Mouse (Mus musculus) hindbrain, embryonic 12.5 days (tissue): ENCODE results near the gene Akap11. TPM values are rescaled to one million over a fixed set of nuclear protein-coding genes. Genes with fewer than 3 reads are reported as not detected.

ENCODE experiments used
- ATAC-seq: fragments of 200-750 bp; cut with Nextera tagmentation; 2 replicates; pipeline ENCODE4 v1.8.0; 2017; ENCODE audit warnings: moderate TSS enrichment; ENCODE audit not compliant: low FRiP score
- H3K27ac ChIP-seq: fragments of 300-500 bp; sonication (generic); 2 replicates; pipeline ENCODE4 v1.5.1; 2016; ENCODE audit warnings: mild to moderate bottlenecking
- H3K27me3 ChIP-seq: fragments of 300-500 bp; sonication (generic); 2 replicates; pipeline ENCODE4 v1.6.1; 2016; ENCODE audit warnings: mild to moderate bottlenecking
- H3K36me3 ChIP-seq: fragments of 300-500 bp; sonication (generic); 2 replicates; pipeline ENCODE4 v1.6.1; 2016; ENCODE audit warnings: mild to moderate bottlenecking
- H3K4me1 ChIP-seq: fragments of 300-500 bp; sonication (generic); 2 replicates; pipeline ENCODE4 v1.6.1; 2016
- H3K4me2 ChIP-seq: fragments of 300-500 bp; sonication (generic); replicated peaks from 2 replicates; pipeline ENCODE4 v1.6.1; 2016; ENCODE audit warnings: mild to moderate bottlenecking
- H3K4me3 ChIP-seq: fragments of 300-500 bp; sonication (generic); 2 replicates; pipeline ENCODE4 v1.5.1; 2016; ENCODE audit warnings: mild to moderate bottlenecking
- H3K9ac ChIP-seq: fragments of 300-500 bp; sonication (generic); 2 replicates; pipeline ENCODE4 v1.6.1; 2016; ENCODE audit warnings: mild to moderate bottlenecking, moderate library complexity
- H3K9me3 ChIP-seq: fragments of 300-500 bp; sonication (generic); replicated peaks from 2 replicates; pipeline ENCODE4 v1.6.1; 2016; ENCODE audit warnings: mild to moderate bottlenecking
- WGBS: fragments of 180-500 bp; shearing (Covaris S2); methylation state at CpG from one replicate; pipeline ENCODE4 v1.1.7; 2016; 5-methylcytosine and 5-hydroxymethylcytosine counted together
- polyA plus RNA-seq: library from polyadenylated mRNA; unstranded; fragments of >200 nt; fragmentation: Nextera tagmentation; extraction: Ambion mirVana; gene quantifications from 2 replicates; pipeline ENCODE4 v1.2.1, GENCODE M21; 2016

Gene Akap11
- polyA plus RNA-seq, 1 experiment from 2014 or later, result 33.2 TPM

DNA sequence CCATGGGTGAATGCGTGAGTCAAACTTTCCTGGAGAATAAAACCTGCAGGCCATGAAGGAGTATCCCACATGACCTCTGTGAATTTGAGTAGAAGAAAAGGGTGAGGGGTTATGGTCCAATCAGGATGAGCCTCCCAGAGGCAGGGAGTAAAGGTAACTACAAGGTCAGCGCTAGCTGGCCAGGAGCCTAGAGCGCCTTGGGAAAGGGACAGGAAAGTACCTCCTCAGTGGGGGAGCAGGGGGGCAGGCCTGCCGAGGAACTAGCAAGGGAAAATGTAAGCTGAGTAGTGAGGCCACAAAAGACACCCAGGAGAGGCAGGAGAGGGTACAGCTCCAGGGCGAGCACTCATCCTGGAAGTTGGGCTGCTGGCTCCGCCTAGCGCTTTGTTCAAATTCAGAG is 67.6 kb downstream of the Akap11 start:
- Histone ChIP-seq H3K4me3 (no peak overlapping the region), H3K4me1 (no peaks in the 10 kb centered on the region), H3K9me3 (no peaks in the 10 kb centered on the region), H3K9ac (no peak overlapping the region), H3K4me2 (no peak overlapping the region), H3K27ac (no peak overlapping the region), H3K27me3 (no peaks in the 10 kb centered on the region), H3K36me3 (no peaks in the 10 kb centered on the region)
- 70% methylated on average over 7 of the region's 7 CpGs for WGBS
- no peak for ATAC-seq

DNA sequence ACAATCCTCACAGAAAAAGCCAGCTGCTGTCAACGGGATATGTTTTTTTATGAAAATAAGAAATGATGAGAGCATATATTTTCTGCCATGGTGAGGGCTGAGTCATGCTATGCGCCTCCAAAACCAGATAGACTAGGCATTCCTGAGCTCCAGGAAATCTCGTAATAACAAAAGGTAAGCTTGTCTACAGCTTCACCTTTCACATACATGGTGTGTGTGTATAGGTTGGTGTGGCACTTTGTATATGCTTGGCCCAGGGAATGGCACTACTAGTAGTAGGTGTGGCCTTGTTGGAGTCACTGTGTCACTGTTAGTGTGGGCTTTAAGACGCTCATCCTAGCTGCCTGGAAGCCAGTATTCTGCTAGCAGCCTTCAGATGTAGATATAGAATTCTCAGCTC is 68.6 kb downstream of the Akap11 start:
- 86% methylated on average over 4 of the region's 4 CpGs for WGBS
- Histone ChIP-seq H3K36me3 (no peaks in the 10 kb centered on the region), H3K4me1 (no peaks in the 10 kb centered on the region), H3K9ac (no peak overlapping the region), H3K27ac (no peak overlapping the region), H3K9me3 (no peaks in the 10 kb centered on the region), H3K4me3 (no peak overlapping the region), H3K4me2 (no peak overlapping the region), H3K27me3 (no peaks in the 10 kb centered on the region)
- no peak for ATAC-seq

DNA sequence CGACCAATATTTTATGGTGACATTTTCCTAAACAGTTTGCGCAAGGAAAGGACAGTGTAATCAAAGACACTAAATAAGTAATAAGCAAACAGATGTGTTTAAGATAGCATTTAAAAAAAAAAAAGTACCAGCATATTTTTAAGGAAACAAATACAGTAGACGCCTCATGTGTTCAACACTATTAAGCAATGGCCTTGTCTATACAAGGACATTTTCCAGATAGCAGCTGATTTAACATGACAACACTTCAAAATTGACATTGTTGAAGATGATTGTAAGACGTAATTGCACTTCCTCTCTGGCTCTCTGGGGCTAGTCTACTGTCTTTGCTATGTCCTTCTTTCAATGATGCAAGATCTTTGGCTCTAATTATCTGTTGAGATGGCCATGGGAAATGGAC is 72.3 kb downstream of the Akap11 start:
- H3K36me3 ChIP-seq, result no peaks in the 10 kb centered on the region
- H3K27ac ChIP-seq, result no peak overlapping the region
- ATAC-seq, result no peak
- H3K27me3 ChIP-seq, result no peaks in the 10 kb centered on the region
- H3K4me3 ChIP-seq, result no peak overlapping the region
- no peak overlapping the region for H3K4me2 ChIP-seq
- H3K9ac ChIP-seq, result no peak overlapping the region
- H3K4me1 ChIP-seq, result no peaks in the 10 kb centered on the region
- no peaks in the 10 kb centered on the region for H3K9me3 ChIP-seq
- 86% methylated on average over 4 of the region's 4 CpGs for WGBS

DNA sequence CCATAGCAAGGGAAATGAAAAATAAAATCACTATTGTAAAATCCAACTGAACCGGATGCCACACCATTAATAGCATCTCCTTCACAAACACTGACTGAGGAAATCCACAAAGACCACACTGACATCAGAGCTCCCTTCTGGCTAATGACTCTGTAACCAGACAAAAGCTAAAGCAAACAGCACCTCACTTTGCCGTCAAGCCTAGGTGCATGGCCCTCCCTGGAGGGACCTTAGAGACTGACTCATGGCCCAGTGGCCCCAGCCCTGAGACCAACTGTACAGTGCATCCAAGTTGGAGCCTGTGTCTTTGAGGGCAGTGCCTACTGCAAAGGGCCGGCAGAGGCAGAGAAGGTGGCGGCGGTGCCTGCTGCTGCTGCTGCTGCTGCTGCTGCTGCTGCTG is 77.5 kb downstream of the Akap11 start:
- no peaks in the 10 kb centered on the region for H3K4me1 ChIP-seq
- H3K36me3 ChIP-seq, result no peaks in the 10 kb centered on the region
- H3K9ac ChIP-seq, result no peak overlapping the region
- WGBS, result 64% methylated on average over 5 of the region's 5 CpGs
- H3K4me3 ChIP-seq, result no peak overlapping the region
- no peaks in the 10 kb centered on the region for H3K9me3 ChIP-seq
- no peaks in the 10 kb centered on the region for H3K27me3 ChIP-seq
- no peak overlapping the region for H3K27ac ChIP-seq
- no peak for ATAC-seq
- H3K4me2 ChIP-seq, result no peak overlapping the region

DNA sequence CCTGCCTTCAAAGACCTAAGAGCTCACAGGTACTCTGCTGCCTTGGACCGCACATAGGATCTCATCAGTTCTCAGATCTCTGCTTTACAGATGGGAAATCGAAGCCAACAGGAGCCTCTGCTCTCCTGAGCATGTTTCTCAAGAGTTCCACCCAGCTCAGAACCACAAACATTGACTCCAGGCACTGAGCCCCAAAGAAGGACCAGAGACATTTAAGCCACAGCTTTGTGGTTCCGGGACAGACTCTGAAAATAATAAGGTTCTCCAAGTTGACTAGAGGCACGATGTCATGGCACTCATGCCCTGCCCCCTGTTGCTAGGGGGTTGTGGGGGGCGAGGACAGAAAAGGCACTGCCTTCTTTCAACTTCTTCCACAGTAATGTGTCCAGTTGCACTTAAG is 77.9 kb downstream of the Akap11 start:
- 72% methylated on average over 5 of the region's 5 CpGs for WGBS
- Histone ChIP-seq H3K36me3 (no peaks in the 10 kb centered on the region), H3K27ac (no peak overlapping the region), H3K4me3 (no peak overlapping the region), H3K27me3 (no peaks in the 10 kb centered on the region), H3K4me2 (no peak overlapping the region), H3K9ac (no peak overlapping the region), H3K9me3 (no peaks in the 10 kb centered on the region), H3K4me1 (no peaks in the 10 kb centered on the region)
- no peak for ATAC-seq

DNA sequence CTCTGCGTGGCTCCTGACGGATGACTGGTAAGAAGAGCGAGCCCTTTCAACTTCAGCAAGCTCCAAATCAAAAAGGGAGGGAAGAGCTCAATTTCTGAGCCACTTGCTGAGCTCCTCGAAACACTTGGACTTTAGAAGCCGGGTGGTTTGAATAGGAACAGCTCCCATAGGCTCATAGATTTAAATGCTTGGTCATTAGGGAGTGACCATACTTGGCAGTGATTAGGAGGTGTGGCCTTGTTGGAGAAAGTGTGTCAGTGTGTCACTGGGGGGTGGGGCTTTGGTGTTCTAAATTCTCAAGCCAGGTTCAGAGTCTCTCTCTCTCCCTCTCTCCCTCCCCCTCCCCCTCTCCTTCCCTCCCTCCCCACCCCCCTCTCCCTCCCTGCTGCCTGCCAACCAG is 81.6 kb downstream of the Akap11 start:
- no peaks in the 10 kb centered on the region for H3K27me3 ChIP-seq
- H3K9ac ChIP-seq, result no peak overlapping the region
- 83% methylated on average over 5 of the region's 5 CpGs for WGBS
- no peaks in the 10 kb centered on the region for H3K4me1 ChIP-seq
- no peak overlapping the region for H3K27ac ChIP-seq
- H3K4me3 ChIP-seq, result no peak overlapping the region
- H3K4me2 ChIP-seq, result no peak overlapping the region
- H3K9me3 ChIP-seq, result no peaks in the 10 kb centered on the region
- H3K36me3 ChIP-seq, result no peaks in the 10 kb centered on the region
- no peak for ATAC-seq

DNA sequence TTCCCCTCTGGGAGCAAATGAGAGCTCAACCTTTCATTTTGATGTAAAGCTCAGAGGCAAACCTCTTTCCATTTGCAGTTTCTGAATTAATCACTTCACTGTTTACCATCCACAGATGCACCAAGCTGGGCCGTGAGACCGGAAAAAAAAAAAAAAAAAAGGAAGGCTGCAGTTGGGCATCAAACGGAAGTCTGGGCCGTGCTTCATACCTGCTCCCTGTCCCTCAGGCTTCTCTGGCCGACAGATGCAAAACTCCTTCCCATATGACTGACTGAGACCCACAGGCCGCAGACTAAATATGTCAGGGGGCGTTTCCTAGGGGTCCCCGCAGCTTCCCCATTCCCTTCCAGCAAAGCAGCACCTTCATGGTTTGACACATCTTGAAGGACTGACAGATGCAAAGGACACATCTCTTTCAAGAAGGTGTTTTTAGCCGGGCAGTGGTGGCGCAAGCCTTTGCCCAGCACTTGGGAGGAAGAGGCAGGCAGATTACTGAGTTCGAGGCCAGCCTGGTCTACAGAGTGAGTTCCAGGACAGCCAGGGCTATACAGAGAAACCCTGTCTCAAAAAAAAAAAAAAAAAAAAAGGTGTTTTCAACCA is 87.7 kb downstream of the Akap11 start:
- WGBS, result 87% methylated on average over 11 of the region's 11 CpGs

DNA sequence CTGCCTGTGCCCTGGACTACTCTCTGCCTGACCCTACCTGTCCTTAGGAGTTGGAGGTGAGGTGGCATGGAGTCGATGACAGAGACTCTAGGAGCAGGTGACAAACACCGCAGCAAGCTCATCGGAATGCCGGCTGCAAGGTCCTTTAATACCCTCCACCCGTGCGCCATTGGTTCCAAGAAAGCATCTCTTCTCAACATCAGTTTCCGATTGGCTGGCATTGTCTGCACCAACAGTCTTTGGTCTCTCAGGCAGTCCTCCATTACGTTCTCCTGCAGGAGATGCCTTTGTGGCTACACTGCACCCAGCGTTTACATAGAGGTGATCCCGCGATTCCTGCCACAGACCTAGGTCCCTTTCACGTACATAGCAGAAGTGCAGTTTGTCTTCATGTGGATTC is 88.6 kb downstream of the Akap11 start:
- Histone ChIP-seq H3K4me2 (no peak overlapping the region), H3K9ac (no peak overlapping the region), H3K4me3 (no peak overlapping the region), H3K4me1 (no peaks in the 10 kb centered on the region), H3K27me3 (no peaks in the 10 kb centered on the region), H3K9me3 (no peaks in the 10 kb centered on the region), H3K36me3 (no peaks in the 10 kb centered on the region), H3K27ac (no peak overlapping the region)
- 92% methylated on average over 12 of the region's 12 CpGs for WGBS
- no peak for ATAC-seq

More for the DNA sequence above, 87.7 kb downstream of the Akap11 start:
- Histone ChIP-seq H3K4me1 (no peaks in the 10 kb centered on the region), H3K27me3 (no peaks in the 10 kb centered on the region), H3K4me2 (no peak overlapping the region), H3K36me3 (no peaks in the 10 kb centered on the region), H3K4me3 (no peak overlapping the region), H3K27ac (no peak overlapping the region), H3K9me3 (no peaks in the 10 kb centered on the region), H3K9ac (no peak overlapping the region)
- no peak for ATAC-seq

DNA sequence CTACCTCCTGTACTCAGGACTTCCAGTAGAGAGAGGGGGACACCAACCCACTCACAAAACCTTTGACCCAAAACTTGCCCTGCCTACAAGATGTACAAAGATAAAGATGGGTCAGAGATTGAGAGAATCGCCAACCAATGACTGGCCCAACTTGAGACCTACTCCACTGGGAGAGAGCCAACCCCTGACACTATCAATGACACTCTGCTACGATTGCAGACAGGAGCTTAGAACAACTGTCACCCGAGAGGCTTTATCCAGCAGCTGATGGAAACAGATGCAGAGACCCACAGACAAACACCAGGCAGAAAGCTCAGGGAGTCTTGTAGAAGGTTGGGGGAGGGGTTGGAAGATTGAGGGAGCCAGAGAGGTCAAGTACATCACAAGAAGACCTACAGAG is 89.1 kb downstream of the Akap11 start:
- Histone ChIP-seq H3K27me3 (no peaks in the 10 kb centered on the region), H3K4me1 (no peaks in the 10 kb centered on the region), H3K36me3 (no peaks in the 10 kb centered on the region), H3K9ac (no peak overlapping the region), H3K9me3 (no peaks in the 10 kb centered on the region), H3K4me3 (no peak overlapping the region), H3K4me2 (no peak overlapping the region), H3K27ac (no peak overlapping the region)
- 88% methylated on average over 3 of the region's 3 CpGs for WGBS
- no peak for ATAC-seq

Other genes with a start within 250 kb of the Akap11 start
- 0.12 TPM in 1 of 2 replicates, not detected in the other for gene Tnfsf11, start 228.8 kb downstream of the Akap11 start, polyA plus RNA-seq
- gene Dgkh, start 196.0 kb upstream of the Akap11 start, polyA plus RNA-seq, result 2.8 and 3.6 TPM in 2 replicates